Mouse (Mus musculus): ENCODE measurements at regions not wholly inside any gene's neighbourhood (a gene's known extent, or its start where the extent isn't known, plus 50 kb on each side); places are given as distances from the start of the nearest gene placed in this dataset.

DNA sequence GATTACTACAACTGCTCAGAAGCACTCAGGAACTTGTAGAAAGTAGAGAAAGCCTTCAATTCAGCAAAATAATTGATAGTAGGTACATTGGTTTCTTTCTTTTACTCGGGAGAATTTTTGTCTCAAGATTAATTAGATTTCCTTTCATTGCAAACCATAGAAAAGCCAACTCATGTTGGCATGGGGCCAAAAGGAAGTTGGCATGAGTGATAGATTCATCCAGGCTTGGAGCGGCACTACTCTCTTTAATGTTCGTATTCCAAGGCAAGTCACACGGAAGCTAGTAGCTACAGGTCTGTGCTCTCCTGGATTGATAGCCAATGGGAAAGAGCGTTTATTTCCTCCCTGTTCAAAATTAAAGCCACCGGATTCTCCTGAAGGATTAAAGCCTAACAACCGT lies 580.6 kb upstream of the A1bg start:
- H3K4me3 ChIP-seq (replicated peaks; ENCODE audit: low read length): no peak overlapping the region
- H3K9me3 ChIP-seq (ENCODE audit: low read length): no peaks in the 10 kb centered on the region
- no peaks in the 10 kb centered on the region for H3K4me1 ChIP-seq (replicated peaks; ENCODE audit: low read depth, low read length)
- H3K27me3 ChIP-seq (ENCODE audit: insufficient read depth, low read length): no peaks in the 10 kb centered on the region
- TF ChIP-seq NANOG (IDR thresholded peaks at IDR 0.05; ENCODE audit: borderline replicate concordance, low read length): no peak
- TF ChIP-seq CTCF (conservative IDR thresholded peaks at IDR 0.05; ENCODE audit: low read length): no peak
- TF ChIP-seq POU5F1 (IDR thresholded peaks at IDR 0.05; ENCODE audit: borderline replicate concordance, low read length): no peak
- no peaks in the 10 kb centered on the region for H3K36me3 ChIP-seq (ENCODE audit: insufficient read depth, low read length)

DNA sequence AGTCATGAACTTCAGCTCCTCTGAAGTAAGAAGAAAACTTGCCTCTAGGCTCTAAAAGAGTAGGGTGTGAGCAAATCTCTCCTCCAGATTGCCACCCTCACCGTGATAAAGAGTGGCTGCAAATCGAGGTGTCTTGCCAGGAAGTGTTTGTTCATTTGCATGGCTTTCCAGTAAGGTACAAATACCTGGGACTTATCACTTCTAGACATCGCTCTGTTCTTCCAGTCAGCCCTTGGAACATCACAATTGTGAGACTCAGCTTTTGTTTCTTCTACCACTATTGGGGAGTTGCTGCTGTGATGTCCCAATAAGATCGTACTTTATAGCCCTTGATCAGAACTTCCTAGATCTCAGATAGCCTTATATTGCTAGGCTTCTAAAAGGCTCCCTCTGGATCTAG lies 566.9 kb upstream of the A1bg start:
- Histone ChIP-seq H3K36me3 (ENCODE audit: insufficient read depth, low read length) (no peaks in the 10 kb centered on the region), H3K4me3 (replicated peaks; ENCODE audit: low read length) (no peak overlapping the region), H3K27me3 (ENCODE audit: insufficient read depth, low read length) (no peaks in the 10 kb centered on the region), H3K9me3 (ENCODE audit: low read length) (no peaks in the 10 kb centered on the region), H3K4me1 (replicated peaks; ENCODE audit: low read depth, low read length) (no peaks in the 10 kb centered on the region)
- no peak for TF ChIP-seq NANOG (IDR thresholded peaks at IDR 0.05; ENCODE audit: borderline replicate concordance, low read length)
- no peak for TF ChIP-seq CTCF (conservative IDR thresholded peaks at IDR 0.05; ENCODE audit: low read length)
- no peak for TF ChIP-seq POU5F1 (IDR thresholded peaks at IDR 0.05; ENCODE audit: borderline replicate concordance, low read length)

DNA sequence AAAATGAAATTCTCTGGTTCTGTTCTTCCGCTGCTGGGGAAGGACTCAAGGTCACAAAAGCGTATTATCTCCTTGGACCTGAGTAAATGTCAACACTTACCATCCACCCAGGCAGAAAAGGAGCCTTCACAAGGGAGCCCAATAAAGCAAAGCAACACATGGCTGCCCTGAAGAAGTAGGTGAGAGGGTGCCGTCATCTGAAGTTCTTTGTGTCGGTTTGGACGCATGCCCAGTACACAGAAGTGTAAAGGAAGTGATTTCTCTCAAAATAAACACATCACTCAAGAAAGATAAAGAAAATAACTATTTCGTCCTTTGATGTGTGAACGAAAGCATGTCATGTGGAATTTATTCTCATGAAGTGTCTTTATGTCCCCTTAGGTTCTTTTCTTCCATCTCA lies 559.0 kb upstream of the A1bg start:
- Histone ChIP-seq H3K4me1 (replicated peaks; ENCODE audit: low read depth, low read length) (no peaks in the 10 kb centered on the region), H3K36me3 (ENCODE audit: insufficient read depth, low read length) (no peaks in the 10 kb centered on the region), H3K4me3 (replicated peaks; ENCODE audit: low read length) (no peak overlapping the region), H3K9me3 (ENCODE audit: low read length) (no peaks in the 10 kb centered on the region), H3K27me3 (ENCODE audit: insufficient read depth, low read length) (no peaks in the 10 kb centered on the region)
- no peak for TF ChIP-seq NANOG (IDR thresholded peaks at IDR 0.05; ENCODE audit: borderline replicate concordance, low read length)
- TF ChIP-seq POU5F1 (IDR thresholded peaks at IDR 0.05; ENCODE audit: borderline replicate concordance, low read length): no peak
- TF ChIP-seq CTCF (conservative IDR thresholded peaks at IDR 0.05; ENCODE audit: low read length): no peak

DNA sequence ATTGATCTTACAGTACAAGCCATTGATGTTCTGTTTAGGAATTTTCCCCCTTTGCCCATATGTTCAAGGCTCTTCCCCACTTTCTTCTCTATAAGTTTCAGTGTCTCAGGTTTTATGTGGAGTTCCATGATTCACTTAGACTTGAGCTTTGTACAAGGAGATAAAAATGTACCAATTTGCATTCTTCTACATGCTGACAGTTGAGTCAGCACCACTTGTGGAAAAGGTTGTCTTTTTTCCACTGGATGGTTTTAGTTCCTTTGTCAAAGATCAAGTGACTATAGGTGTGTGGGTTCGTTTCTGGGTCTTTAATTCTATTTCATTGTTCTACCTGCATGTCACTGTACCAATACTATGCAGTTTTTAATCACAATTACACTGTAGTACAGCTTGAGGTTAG lies 551.1 kb upstream of the A1bg start:
- H3K4me1 ChIP-seq (replicated peaks; ENCODE audit: low read depth, low read length): no peaks in the 10 kb centered on the region
- TF ChIP-seq CTCF (conservative IDR thresholded peaks at IDR 0.05; ENCODE audit: low read length): no peak
- TF ChIP-seq NANOG (IDR thresholded peaks at IDR 0.05; ENCODE audit: borderline replicate concordance, low read length): no peak
- no peak for TF ChIP-seq POU5F1 (IDR thresholded peaks at IDR 0.05; ENCODE audit: borderline replicate concordance, low read length)
- H3K4me3 ChIP-seq (replicated peaks; ENCODE audit: low read length): no peak overlapping the region
- H3K36me3 ChIP-seq (ENCODE audit: insufficient read depth, low read length): no peaks in the 10 kb centered on the region
- H3K27me3 ChIP-seq (ENCODE audit: insufficient read depth, low read length): no peaks in the 10 kb centered on the region
- no peaks in the 10 kb centered on the region for H3K9me3 ChIP-seq (ENCODE audit: low read length)

DNA sequence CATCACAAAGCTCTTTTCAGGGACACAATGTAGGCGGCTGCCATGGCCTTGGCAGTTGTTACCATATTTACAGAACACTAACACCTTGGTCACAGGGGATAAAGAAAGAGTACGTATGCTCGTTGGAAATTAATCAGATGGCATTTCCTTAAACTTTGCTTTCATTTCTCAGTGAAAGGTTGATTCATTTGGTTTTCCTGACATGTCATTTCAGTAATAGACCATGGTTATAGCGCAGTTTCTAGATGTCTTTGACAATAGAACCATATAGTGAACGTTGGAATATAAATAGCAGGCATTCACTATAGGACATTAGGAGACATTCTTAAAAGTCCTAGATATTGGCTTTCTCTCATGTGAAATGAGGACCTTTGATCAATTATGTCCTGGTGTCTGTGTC lies 532.2 kb upstream of the A1bg start:
- Histone ChIP-seq H3K9me3 (ENCODE audit: low read length) (no peaks in the 10 kb centered on the region), H3K4me1 (replicated peaks; ENCODE audit: low read depth, low read length) (no peaks in the 10 kb centered on the region), H3K36me3 (ENCODE audit: insufficient read depth, low read length) (no peaks in the 10 kb centered on the region), H3K4me3 (replicated peaks; ENCODE audit: low read length) (no peak overlapping the region), H3K27me3 (ENCODE audit: insufficient read depth, low read length) (no peaks in the 10 kb centered on the region)
- TF ChIP-seq POU5F1 (IDR thresholded peaks at IDR 0.05; ENCODE audit: borderline replicate concordance, low read length) (no peak), NANOG (IDR thresholded peaks at IDR 0.05; ENCODE audit: borderline replicate concordance, low read length) (no peak), CTCF (conservative IDR thresholded peaks at IDR 0.05; ENCODE audit: low read length) (no peak)

DNA sequence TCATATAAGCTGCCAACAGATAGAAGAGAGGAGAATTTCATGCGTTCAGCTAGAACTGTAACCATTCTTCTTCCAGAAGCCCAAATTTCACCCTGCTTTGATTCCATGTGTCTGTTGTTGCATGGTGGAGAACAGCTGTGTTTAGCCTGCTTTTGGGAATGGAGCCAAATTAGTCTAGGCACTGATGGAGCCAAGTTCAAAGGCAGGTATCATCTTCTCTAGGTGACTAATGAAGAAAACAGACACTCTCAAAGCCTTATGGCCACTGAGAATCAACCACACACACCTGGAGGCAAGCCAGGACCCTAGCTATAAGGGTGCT lies 531.5 kb upstream of the A1bg start:
- Histone ChIP-seq H3K9me3 (ENCODE audit: low read length) (no peaks in the 10 kb centered on the region), H3K36me3 (ENCODE audit: insufficient read depth, low read length) (no peaks in the 10 kb centered on the region), H3K4me3 (replicated peaks; ENCODE audit: low read length) (no peak overlapping the region), H3K4me1 (replicated peaks; ENCODE audit: low read depth, low read length) (no peaks in the 10 kb centered on the region), H3K27me3 (ENCODE audit: insufficient read depth, low read length) (no peaks in the 10 kb centered on the region)
- TF ChIP-seq NANOG (IDR thresholded peaks at IDR 0.05; ENCODE audit: borderline replicate concordance, low read length) (no peak), CTCF (conservative IDR thresholded peaks at IDR 0.05; ENCODE audit: low read length) (no peak), POU5F1 (IDR thresholded peaks at IDR 0.05; ENCODE audit: borderline replicate concordance, low read length) (no peak)

DNA sequence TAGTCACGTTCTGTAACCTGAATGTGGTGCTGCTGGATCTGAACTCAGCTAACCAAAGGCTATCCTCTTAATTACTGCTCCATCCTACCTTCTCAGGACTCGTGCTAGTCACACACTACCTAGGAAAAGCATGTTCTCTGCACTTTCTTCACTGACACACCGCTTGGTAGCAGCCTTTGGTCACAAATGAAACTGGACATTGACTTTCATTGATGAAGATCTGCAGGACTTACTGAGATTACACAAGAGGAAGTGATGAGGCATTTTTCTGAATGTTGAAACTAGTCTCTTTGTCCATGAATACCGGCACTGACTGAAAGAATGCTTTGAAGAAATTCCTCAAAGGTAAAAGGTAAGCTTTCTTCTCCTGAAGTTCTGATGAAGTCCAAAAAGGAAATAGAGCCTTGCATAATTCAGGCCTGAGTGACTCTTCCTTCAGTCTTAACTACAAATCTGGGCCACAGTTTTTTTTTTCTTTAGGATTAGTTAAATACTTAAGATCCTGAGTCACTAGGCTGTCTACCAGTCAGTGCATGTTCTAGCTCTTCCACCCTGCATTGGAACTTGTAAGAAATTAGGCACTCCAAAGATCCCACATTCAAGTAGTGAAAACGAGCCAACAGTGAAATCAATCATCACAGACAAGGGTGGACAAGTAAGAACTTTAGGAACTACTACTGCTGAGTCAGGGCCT lies 531.0 kb upstream of the A1bg start:
- Histone ChIP-seq H3K27me3 (ENCODE audit: insufficient read depth, low read length) (no peaks in the 10 kb centered on the region), H3K4me3 (replicated peaks; ENCODE audit: low read length) (no peak overlapping the region), H3K4me1 (replicated peaks; ENCODE audit: low read depth, low read length) (no peaks in the 10 kb centered on the region), H3K9me3 (ENCODE audit: low read length) (no peaks in the 10 kb centered on the region), H3K36me3 (ENCODE audit: insufficient read depth, low read length) (no peaks in the 10 kb centered on the region)
- TF ChIP-seq NANOG (IDR thresholded peaks at IDR 0.05; ENCODE audit: borderline replicate concordance, low read length): no peak
- TF ChIP-seq CTCF (conservative IDR thresholded peaks at IDR 0.05; ENCODE audit: low read length): no peak
- no peak for TF ChIP-seq POU5F1 (IDR thresholded peaks at IDR 0.05; ENCODE audit: borderline replicate concordance, low read length)

DNA sequence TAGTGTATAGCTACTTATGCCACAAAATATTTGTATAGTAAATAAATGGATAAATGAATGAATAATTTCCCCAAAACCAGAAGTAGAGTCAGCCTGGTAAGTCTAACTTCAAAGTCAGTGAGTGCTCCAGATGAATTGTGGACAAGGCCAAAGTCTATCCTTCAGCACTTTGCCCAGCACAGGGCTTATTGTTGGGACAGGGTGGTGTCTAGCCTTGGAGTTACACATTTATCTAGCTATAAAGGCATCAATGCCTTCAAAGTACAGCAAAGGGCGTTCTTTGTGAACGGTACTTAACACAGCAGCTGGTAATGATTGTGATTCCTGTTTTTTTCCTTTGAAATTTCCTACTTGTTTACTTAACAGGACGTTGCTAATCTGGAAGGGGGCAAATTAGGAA lies 527.4 kb upstream of the A1bg start:
- Histone ChIP-seq H3K9me3 (ENCODE audit: low read length) (no peaks in the 10 kb centered on the region), H3K4me1 (replicated peaks; ENCODE audit: low read depth, low read length) (no peaks in the 10 kb centered on the region), H3K4me3 (replicated peaks; ENCODE audit: low read length) (no peak overlapping the region), H3K36me3 (ENCODE audit: insufficient read depth, low read length) (no peaks in the 10 kb centered on the region), H3K27me3 (ENCODE audit: insufficient read depth, low read length) (no peaks in the 10 kb centered on the region)
- no peak for TF ChIP-seq CTCF (conservative IDR thresholded peaks at IDR 0.05; ENCODE audit: low read length)
- TF ChIP-seq NANOG (IDR thresholded peaks at IDR 0.05; ENCODE audit: borderline replicate concordance, low read length): no peak
- TF ChIP-seq POU5F1 (IDR thresholded peaks at IDR 0.05; ENCODE audit: borderline replicate concordance, low read length): no peak

DNA sequence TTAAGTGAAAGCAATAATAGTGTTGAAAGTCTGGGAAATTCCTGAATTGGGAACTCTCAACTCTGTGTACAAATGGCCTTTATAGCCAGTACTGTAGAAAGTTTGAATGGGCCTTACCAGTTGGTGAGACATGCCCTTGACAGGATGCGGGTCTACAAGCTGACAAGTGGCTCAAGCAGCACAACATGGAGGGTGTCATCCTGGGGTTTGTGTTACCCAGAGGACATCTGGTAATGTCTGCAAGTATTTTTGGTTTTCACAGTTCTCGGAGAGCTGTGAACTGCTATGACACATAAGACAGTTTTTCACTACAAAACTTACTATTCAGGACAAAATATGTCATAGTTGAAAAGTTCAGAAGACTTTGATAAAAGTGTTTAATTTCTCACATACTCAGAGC lies 525.7 kb upstream of the A1bg start:
- no peaks in the 10 kb centered on the region for H3K27me3 ChIP-seq (ENCODE audit: insufficient read depth, low read length)
- H3K36me3 ChIP-seq (ENCODE audit: insufficient read depth, low read length): no peaks in the 10 kb centered on the region
- no peak overlapping the region for H3K4me3 ChIP-seq (replicated peaks; ENCODE audit: low read length)
- TF ChIP-seq CTCF (conservative IDR thresholded peaks at IDR 0.05; ENCODE audit: low read length) (no peak), NANOG (IDR thresholded peaks at IDR 0.05; ENCODE audit: borderline replicate concordance, low read length) (no peak), POU5F1 (IDR thresholded peaks at IDR 0.05; ENCODE audit: borderline replicate concordance, low read length) (no peak)
- no peaks in the 10 kb centered on the region for H3K9me3 ChIP-seq (ENCODE audit: low read length)
- H3K4me1 ChIP-seq (replicated peaks; ENCODE audit: low read depth, low read length): no peaks in the 10 kb centered on the region
